Mouse (Mus musculus): Measurements from ENCODE around the gene Ccdc69. TPM values are rescaled to one million over a fixed set of nuclear protein-coding genes. Genes with fewer than 3 reads are reported as not detected.

Gene Ccdc69
- polyA plus RNA-seq, 1 experiment from 2014 or later, result 3.7 TPM

GRCm38 (mm10) chr11:55036601-55037000, 41.3 kb downstream of the Ccdc69 start:
- H3K4me3 ChIP-seq (replicated peaks; ENCODE audit: low read length), result no peak overlapping the region
- no peaks in the 10 kb centered on the region for H3K9me3 ChIP-seq (replicated peaks; ENCODE audit: control insufficient read depth, low read length)
- no peak overlapping the region for H3K4me2 ChIP-seq (ENCODE audit: low read depth, low read length)
- no peak overlapping the region for H3K27ac ChIP-seq (ENCODE audit: low read length)
- no peak overlapping the region for H3K9ac ChIP-seq (ENCODE audit: low read length)
- no peaks in the 10 kb centered on the region for H3K36me3 ChIP-seq (ENCODE audit: control insufficient read depth, insufficient read depth, low read length)
- WGBS, result 28% methylated on average over 3 of the region's 3 CpGs
- peaks cover 7% of the 10 kb centered on the region for H3K4me1 ChIP-seq (ENCODE audit: control insufficient read depth, insufficient read depth, low read length)
- no peak for ATAC-seq (ENCODE audit: insufficient read depth, low FRiP score)
- no peaks in the 10 kb centered on the region for H3K27me3 ChIP-seq (ENCODE audit: control insufficient read depth, insufficient read depth, low read length)

- H3K4me2 ChIP-seq (ENCODE audit: low read depth, low read length), result peak within 1 kb of the TSS; percentile 75
- H3K36me3 ChIP-seq (ENCODE audit: control insufficient read depth, insufficient read depth, low read length), result no peaks in the 10 kb centered on the region
- H3K4me1 ChIP-seq (ENCODE audit: control insufficient read depth, insufficient read depth, low read length), result peaks cover 30% of the 10 kb centered on the region
- no peaks in the 10 kb centered on the region for H3K27me3 ChIP-seq (ENCODE audit: control insufficient read depth, insufficient read depth, low read length)
- peak within 1 kb of the TSS; percentile 85 for H3K4me3 ChIP-seq (replicated peaks; ENCODE audit: low read length)
- peak within 1 kb of the TSS; percentile 98 for H3K27ac ChIP-seq (ENCODE audit: low read length)
- peak within 1 kb of the TSS; percentile 89 for H3K9ac ChIP-seq (ENCODE audit: low read length)
- no peaks in the 10 kb centered on the region for H3K9me3 ChIP-seq (replicated peaks; ENCODE audit: control insufficient read depth, low read length)
- peak; percentile 93 for ATAC-seq (ENCODE audit: insufficient read depth, low FRiP score)
- under 1% methylated on average over 41 of the region's 41 CpGs for WGBS
Observed at GRCm38 (mm10) chr11:55033040-55033660, 44.8 kb downstream of the Ccdc69 start, which contains the start of gene Anxa6. Gene Anxa6 (minus strand): TSS chr11:55033445.

- Histone ChIP-seq H3K4me2 (ENCODE audit: low read depth, low read length) (peak overlapping the region; percentile 75), H3K27me3 (ENCODE audit: control insufficient read depth, insufficient read depth, low read length) (no peaks in the 10 kb centered on the region), H3K9ac (ENCODE audit: low read length) (peak overlapping the region; percentile 89), H3K4me3 (replicated peaks; ENCODE audit: low read length) (peak overlapping the region; percentile 85), H3K36me3 (ENCODE audit: control insufficient read depth, insufficient read depth, low read length) (no peaks in the 10 kb centered on the region), H3K4me1 (ENCODE audit: control insufficient read depth, insufficient read depth, low read length) (peaks cover 39% of the 10 kb centered on the region), H3K9me3 (replicated peaks; ENCODE audit: control insufficient read depth, low read length) (no peaks in the 10 kb centered on the region), H3K27ac (ENCODE audit: low read length) (peak overlapping the region; percentile 98)
- ATAC-seq (ENCODE audit: insufficient read depth, low FRiP score), result no peak
- WGBS, result 5% methylated on average over 5 of the region's 5 CpGs
Observed at GRCm38 (mm10) chr11:55032286-55032685, 45.6 kb downstream of the Ccdc69 start.

GRCm38 (mm10) chr11:55031991-55032280, 46.0 kb downstream of the Ccdc69 start:
- peak overlapping the region; percentile 75 for H3K4me2 ChIP-seq (ENCODE audit: low read depth, low read length)
- no peak for ATAC-seq (ENCODE audit: insufficient read depth, low FRiP score)
- H3K4me1 ChIP-seq (ENCODE audit: control insufficient read depth, insufficient read depth, low read length), result peaks cover 42% of the 10 kb centered on the region
- H3K9ac ChIP-seq (ENCODE audit: low read length), result peak overlapping the region; percentile 89
- H3K9me3 ChIP-seq (replicated peaks; ENCODE audit: control insufficient read depth, low read length), result no peaks in the 10 kb centered on the region
- H3K27ac ChIP-seq (ENCODE audit: low read length), result peak overlapping the region; percentile 98
- 6% methylated on average over 3 of the region's 4 CpGs for WGBS
- H3K36me3 ChIP-seq (ENCODE audit: control insufficient read depth, insufficient read depth, low read length), result no peaks in the 10 kb centered on the region
- peak overlapping the region; percentile 85 for H3K4me3 ChIP-seq (replicated peaks; ENCODE audit: low read length)
- no peaks in the 10 kb centered on the region for H3K27me3 ChIP-seq (ENCODE audit: control insufficient read depth, insufficient read depth, low read length)

- H3K4me2 ChIP-seq (ENCODE audit: low read depth, low read length), result peak overlapping the region; percentile 75
- H3K4me3 ChIP-seq (replicated peaks; ENCODE audit: low read length), result peak overlapping the region; percentile 85
- H3K4me1 ChIP-seq (ENCODE audit: control insufficient read depth, insufficient read depth, low read length), result peaks cover 47% of the 10 kb centered on the region
- peak overlapping the region; percentile 98 for H3K27ac ChIP-seq (ENCODE audit: low read length)
- whole genome bisulfite sequencing, result 25% methylated on average over 10 of the region's 10 CpGs
- no peaks in the 10 kb centered on the region for H3K9me3 ChIP-seq (replicated peaks; ENCODE audit: control insufficient read depth, low read length)
- H3K9ac ChIP-seq (ENCODE audit: low read length), result peak overlapping the region; percentile 89
- ATAC-seq (ENCODE audit: insufficient read depth, low FRiP score), result peak; percentile 36; the same call in 1 of the 2 replicates
- no peaks in the 10 kb centered on the region for H3K27me3 ChIP-seq (ENCODE audit: control insufficient read depth, insufficient read depth, low read length)
- no peaks in the 10 kb centered on the region for H3K36me3 ChIP-seq (ENCODE audit: control insufficient read depth, insufficient read depth, low read length)
Observed at GRCm38 (mm10) chr11:55031211-55031990, 46.5 kb downstream of the Ccdc69 start.

- Histone ChIP-seq H3K9me3 (replicated peaks; ENCODE audit: control insufficient read depth, low read length) (no peaks in the 10 kb centered on the region), H3K4me3 (replicated peaks; ENCODE audit: low read length) (no peak overlapping the region), H3K4me2 (ENCODE audit: low read depth, low read length) (no peak overlapping the region), H3K9ac (ENCODE audit: low read length) (0 out of 2 replicates have a peak overlapping the region, but pooled peaks have one; percentile 6), H3K36me3 (ENCODE audit: control insufficient read depth, insufficient read depth, low read length) (no peaks in the 10 kb centered on the region), H3K27me3 (ENCODE audit: control insufficient read depth, insufficient read depth, low read length) (no peaks in the 10 kb centered on the region), H3K27ac (ENCODE audit: low read length) (peak overlapping the region; percentile 42; the same call in 1 of the 2 replicates), H3K4me1 (ENCODE audit: control insufficient read depth, insufficient read depth, low read length) (peaks cover 70% of the 10 kb centered on the region)
- 62% methylated on average over 2 of the region's 2 CpGs for WGBS
- no peak for ATAC-seq (ENCODE audit: insufficient read depth, low FRiP score)
Observed at GRCm38 (mm10) chr11:55028509-55028908, 49.4 kb downstream of the Ccdc69 start.

GRCm38 (mm10) chr11:55027204-55027855, 50.6 kb downstream of the Ccdc69 start:
- 60% methylated on average over 2 of the region's 2 CpGs for WGBS
- peaks cover 80% of the 10 kb centered on the region for H3K4me1 ChIP-seq (ENCODE audit: control insufficient read depth, insufficient read depth, low read length)
- H3K36me3 ChIP-seq (ENCODE audit: control insufficient read depth, insufficient read depth, low read length), result no peaks in the 10 kb centered on the region
- H3K9ac ChIP-seq (ENCODE audit: low read length), result peak overlapping the region; percentile 16; the same call in 1 of the 2 replicates
- peak overlapping the region; percentile 84 for H3K27ac ChIP-seq (ENCODE audit: low read length)
- peak overlapping the region; percentile 33 for H3K4me2 ChIP-seq (ENCODE audit: low read depth, low read length)
- ATAC-seq (ENCODE audit: insufficient read depth, low FRiP score), result no peak
- H3K4me3 ChIP-seq (replicated peaks; ENCODE audit: low read length), result no peak overlapping the region
- no peaks in the 10 kb centered on the region for H3K27me3 ChIP-seq (ENCODE audit: control insufficient read depth, insufficient read depth, low read length)
- H3K9me3 ChIP-seq (replicated peaks; ENCODE audit: control insufficient read depth, low read length), result no peaks in the 10 kb centered on the region

- Histone ChIP-seq H3K9ac (ENCODE audit: low read length) (no peak overlapping the region), H3K4me1 (ENCODE audit: control insufficient read depth, insufficient read depth, low read length) (peaks cover 86% of the 10 kb centered on the region), H3K4me2 (ENCODE audit: low read depth, low read length) (no peak overlapping the region), H3K4me3 (replicated peaks; ENCODE audit: low read length) (no peak overlapping the region), H3K9me3 (replicated peaks; ENCODE audit: control insufficient read depth, low read length) (no peaks in the 10 kb centered on the region), H3K27ac (ENCODE audit: low read length) (peak overlapping the region; percentile 20), H3K36me3 (ENCODE audit: control insufficient read depth, insufficient read depth, low read length) (no peaks in the 10 kb centered on the region), H3K27me3 (ENCODE audit: control insufficient read depth, insufficient read depth, low read length) (no peaks in the 10 kb centered on the region)
- ATAC-seq (ENCODE audit: insufficient read depth, low FRiP score), result no peak
- WGBS, result 64% methylated on average over 4 of the region's 4 CpGs
Observed at GRCm38 (mm10) chr11:55025896-55026295, 52.0 kb downstream of the Ccdc69 start.

- Histone ChIP-seq H3K4me1 (ENCODE audit: control insufficient read depth, insufficient read depth, low read length) (peaks cover 80% of the 10 kb centered on the region), H3K27me3 (ENCODE audit: control insufficient read depth, insufficient read depth, low read length) (no peaks in the 10 kb centered on the region), H3K27ac (ENCODE audit: low read length) (peak overlapping the region; percentile 96), H3K9me3 (replicated peaks; ENCODE audit: control insufficient read depth, low read length) (no peaks in the 10 kb centered on the region), H3K9ac (ENCODE audit: low read length) (peak overlapping the region; percentile 52; the same call in 1 of the 2 replicates), H3K4me3 (replicated peaks; ENCODE audit: low read length) (no peak overlapping the region; the same call in 1 of the 2 replicates), H3K4me2 (ENCODE audit: low read depth, low read length) (peak overlapping the region; percentile 46), H3K36me3 (ENCODE audit: control insufficient read depth, insufficient read depth, low read length) (peaks cover 7% of the 10 kb centered on the region; the same call in 1 of the 2 replicates)
- WGBS, result 46% methylated on average over 3 of the region's 3 CpGs
- no peak for ATAC-seq (ENCODE audit: insufficient read depth, low FRiP score)
Observed at GRCm38 (mm10) chr11:55023583-55023982, 54.3 kb downstream of the Ccdc69 start.
